Mouse (Mus musculus): ENCODE measurements at regions not wholly inside any gene's neighbourhood (a gene's known extent, or its start where the extent isn't known, plus 50 kb on each side); places are given as distances from the start of the nearest gene placed in this dataset.

DNA sequence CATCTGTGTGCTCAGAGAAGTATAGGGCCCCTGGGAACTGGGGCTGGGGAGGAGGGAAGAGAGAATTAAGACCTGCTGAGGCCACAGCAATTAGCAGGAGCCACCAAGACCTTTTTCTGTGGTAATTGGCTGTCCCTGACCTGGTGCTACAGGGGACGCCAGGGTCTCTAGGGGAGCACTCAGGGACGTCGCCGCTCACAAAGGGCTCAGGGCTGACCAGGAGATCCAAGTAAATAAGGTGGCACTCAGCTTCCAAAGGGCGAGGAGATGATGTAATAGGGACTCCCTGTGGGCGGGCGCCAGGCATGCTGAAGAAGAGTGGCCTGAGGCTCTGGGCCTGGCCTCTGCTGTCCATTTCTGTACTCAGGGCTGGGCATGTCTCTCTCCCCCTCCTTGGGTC is 363.2 kb upstream of the 3110018I06Rik start:
- Histone ChIP-seq H3K27me3 (ENCODE audit: control insufficient read depth, insufficient read depth, low read depth, low read length) (no peaks in the 10 kb centered on the region), H3K4me3 (ENCODE audit: low read length) (no peak overlapping the region), H3K4me2 (ENCODE audit: low read depth, low read length) (no peak overlapping the region), H3K4me1 (replicated peaks; ENCODE audit: control insufficient read depth, insufficient read depth, low read length) (no peaks in the 10 kb centered on the region), H3K36me3 (ENCODE audit: control insufficient read depth, insufficient read depth, low read length) (no peaks in the 10 kb centered on the region), H3K9ac (ENCODE audit: low read length) (no peak overlapping the region), H3K27ac (ENCODE audit: low read length) (no peak overlapping the region), H3K9me3 (ENCODE audit: control insufficient read depth, low read length) (no peaks in the 10 kb centered on the region)
- WGBS: 44% methylated on average over 7 of the region's 7 CpGs
- no peak for ATAC-seq (ENCODE audit: low read depth)

DNA sequence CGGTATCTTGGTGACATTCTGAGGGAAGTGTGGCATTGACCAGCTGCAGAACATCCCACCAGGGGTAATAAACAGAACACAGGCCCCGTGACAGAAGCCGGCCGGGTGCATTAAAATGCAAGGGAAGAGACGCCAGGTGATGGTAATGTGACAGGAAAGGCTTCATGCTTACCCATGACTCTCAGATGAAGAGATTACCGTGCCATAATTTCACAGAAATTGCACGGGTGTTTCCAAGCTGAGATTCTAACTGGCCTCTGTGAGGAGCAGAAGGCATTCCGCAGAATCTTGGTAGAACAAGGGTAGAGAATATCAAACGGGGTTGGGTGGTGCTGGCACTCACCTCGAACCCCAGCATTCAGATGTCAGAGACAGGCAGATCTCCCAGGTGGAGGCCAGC is 362.4 kb upstream of the 3110018I06Rik start:
- H3K36me3 ChIP-seq (ENCODE audit: control insufficient read depth, insufficient read depth, low read length): no peaks in the 10 kb centered on the region
- no peak overlapping the region for H3K9ac ChIP-seq (ENCODE audit: low read length)
- no peak for ATAC-seq (ENCODE audit: low read depth)
- WGBS: 75% methylated on average over 10 of the region's 10 CpGs
- H3K4me3 ChIP-seq (ENCODE audit: low read length): no peak overlapping the region
- no peaks in the 10 kb centered on the region for H3K4me1 ChIP-seq (replicated peaks; ENCODE audit: control insufficient read depth, insufficient read depth, low read length)
- no peak overlapping the region for H3K4me2 ChIP-seq (ENCODE audit: low read depth, low read length)
- no peaks in the 10 kb centered on the region for H3K27me3 ChIP-seq (ENCODE audit: control insufficient read depth, insufficient read depth, low read depth, low read length)
- H3K9me3 ChIP-seq (ENCODE audit: control insufficient read depth, low read length): no peaks in the 10 kb centered on the region
- H3K27ac ChIP-seq (ENCODE audit: low read length): no peak overlapping the region

DNA sequence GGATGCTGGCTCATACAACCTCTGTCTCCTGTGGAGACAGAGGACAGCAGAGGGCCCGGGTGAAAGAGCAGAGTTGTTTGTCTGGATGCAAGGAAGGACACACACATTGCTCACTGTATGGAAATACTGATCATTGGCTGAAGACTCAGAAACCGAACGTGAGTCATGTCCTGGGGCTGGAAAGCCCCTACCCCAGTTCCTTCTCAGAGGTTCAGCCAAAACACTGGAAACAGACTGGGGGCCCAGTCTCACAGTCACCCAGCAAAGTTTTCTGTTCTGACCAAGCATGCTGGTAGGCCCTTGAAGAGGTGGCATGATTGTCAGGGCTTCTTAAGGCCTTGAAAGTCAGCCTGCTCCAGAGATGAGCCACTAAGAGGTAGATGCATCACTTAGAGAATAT is 360.8 kb upstream of the 3110018I06Rik start:
- no peak overlapping the region for H3K4me2 ChIP-seq (ENCODE audit: low read depth, low read length)
- no peaks in the 10 kb centered on the region for H3K4me1 ChIP-seq (replicated peaks; ENCODE audit: control insufficient read depth, insufficient read depth, low read length)
- H3K9ac ChIP-seq (ENCODE audit: low read length): no peak overlapping the region
- H3K9me3 ChIP-seq (ENCODE audit: control insufficient read depth, low read length): no peaks in the 10 kb centered on the region
- no peak overlapping the region for H3K27ac ChIP-seq (ENCODE audit: low read length)
- WGBS: 69% methylated on average over 3 of the region's 3 CpGs
- ATAC-seq (ENCODE audit: low read depth): no peak
- H3K27me3 ChIP-seq (ENCODE audit: control insufficient read depth, insufficient read depth, low read depth, low read length): no peaks in the 10 kb centered on the region
- no peaks in the 10 kb centered on the region for H3K36me3 ChIP-seq (ENCODE audit: control insufficient read depth, insufficient read depth, low read length)
- H3K4me3 ChIP-seq (ENCODE audit: low read length): no peak overlapping the region

DNA sequence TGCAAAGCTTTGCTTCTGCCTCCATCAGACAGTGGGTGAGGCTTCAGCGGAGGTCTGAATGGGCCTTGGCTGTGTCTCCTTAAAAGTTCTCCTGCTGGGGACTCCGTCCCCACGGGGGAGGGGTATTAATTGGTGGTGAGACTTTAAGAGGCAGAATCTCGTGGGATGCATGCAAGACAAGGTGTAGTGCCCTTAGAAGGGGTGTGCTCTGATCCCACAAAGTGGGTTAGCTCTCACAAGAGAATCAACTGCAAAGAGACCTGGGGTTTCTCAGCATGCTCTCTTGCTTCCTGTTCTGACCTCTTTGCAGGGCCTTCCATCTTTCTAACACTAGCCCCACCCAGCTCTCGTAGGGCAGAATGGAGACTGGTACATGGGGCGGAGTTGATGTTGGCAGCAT is 359.2 kb upstream of the 3110018I06Rik start:
- H3K9me3 ChIP-seq (ENCODE audit: control insufficient read depth, low read length): no peaks in the 10 kb centered on the region
- H3K36me3 ChIP-seq (ENCODE audit: control insufficient read depth, insufficient read depth, low read length): no peaks in the 10 kb centered on the region
- no peak for ATAC-seq (ENCODE audit: low read depth)
- H3K27ac ChIP-seq (ENCODE audit: low read length): no peak overlapping the region
- no peak overlapping the region for H3K9ac ChIP-seq (ENCODE audit: low read length)
- no peak overlapping the region for H3K4me2 ChIP-seq (ENCODE audit: low read depth, low read length)
- 59% methylated on average over 6 of the region's 6 CpGs for WGBS
- no peaks in the 10 kb centered on the region for H3K27me3 ChIP-seq (ENCODE audit: control insufficient read depth, insufficient read depth, low read depth, low read length)
- H3K4me1 ChIP-seq (replicated peaks; ENCODE audit: control insufficient read depth, insufficient read depth, low read length): no peaks in the 10 kb centered on the region
- H3K4me3 ChIP-seq (ENCODE audit: low read length): no peak overlapping the region

DNA sequence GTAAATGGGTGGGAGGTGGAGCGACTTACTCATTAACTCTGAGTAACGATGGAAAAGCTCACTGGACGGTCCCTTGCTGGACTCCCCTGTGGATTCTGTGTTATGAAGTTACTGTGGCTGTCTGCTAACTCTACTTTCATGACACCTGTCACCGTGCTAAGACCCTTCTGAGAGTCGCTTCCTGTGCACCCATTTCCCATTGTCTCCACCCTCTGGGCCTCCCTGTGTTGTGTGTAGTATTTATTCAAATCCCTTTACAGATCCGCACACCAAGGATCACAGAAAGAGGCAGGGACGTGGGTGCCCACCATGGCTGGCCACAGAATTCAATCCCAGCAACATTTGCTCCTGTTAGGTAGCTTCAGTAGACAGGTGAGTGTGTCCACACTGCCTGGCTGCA is 357.1 kb upstream of the 3110018I06Rik start:
- H3K36me3 ChIP-seq (ENCODE audit: control insufficient read depth, insufficient read depth, low read length): no peaks in the 10 kb centered on the region
- H3K4me3 ChIP-seq (ENCODE audit: low read length): no peak overlapping the region
- WGBS: 69% methylated on average over 7 of the region's 7 CpGs
- no peak for ATAC-seq (ENCODE audit: low read depth)
- H3K27ac ChIP-seq (ENCODE audit: low read length): no peak overlapping the region
- no peaks in the 10 kb centered on the region for H3K9me3 ChIP-seq (ENCODE audit: control insufficient read depth, low read length)
- no peak overlapping the region for H3K4me2 ChIP-seq (ENCODE audit: low read depth, low read length)
- H3K9ac ChIP-seq (ENCODE audit: low read length): no peak overlapping the region
- H3K27me3 ChIP-seq (ENCODE audit: control insufficient read depth, insufficient read depth, low read depth, low read length): no peaks in the 10 kb centered on the region
- no peaks in the 10 kb centered on the region for H3K4me1 ChIP-seq (replicated peaks; ENCODE audit: control insufficient read depth, insufficient read depth, low read length)

DNA sequence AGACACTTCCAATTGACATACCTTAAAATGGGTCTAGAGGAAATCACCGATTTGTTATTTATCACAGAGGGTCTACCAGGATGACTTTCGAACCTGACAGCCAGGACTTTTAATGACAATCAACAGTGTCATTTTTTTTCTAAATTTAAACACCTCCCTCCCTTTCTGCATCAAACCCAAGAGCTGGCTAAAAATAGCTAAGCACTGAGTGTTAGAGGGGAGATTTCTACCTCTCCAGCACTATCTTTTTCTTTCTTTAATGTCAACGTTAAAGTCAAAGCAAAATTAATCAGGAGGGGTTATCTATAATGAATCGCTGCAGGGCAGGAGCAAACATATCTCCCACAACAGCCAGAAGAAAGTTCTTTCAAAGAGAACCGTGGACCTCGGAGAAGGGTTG is 356.6 kb upstream of the 3110018I06Rik start:
- H3K27ac ChIP-seq (ENCODE audit: low read length): no peak overlapping the region
- no peak overlapping the region for H3K4me2 ChIP-seq (ENCODE audit: low read depth, low read length)
- no peaks in the 10 kb centered on the region for H3K36me3 ChIP-seq (ENCODE audit: control insufficient read depth, insufficient read depth, low read length)
- no peak for ATAC-seq (ENCODE audit: low read depth)
- H3K4me3 ChIP-seq (ENCODE audit: low read length): no peak overlapping the region
- H3K27me3 ChIP-seq (ENCODE audit: control insufficient read depth, insufficient read depth, low read depth, low read length): no peaks in the 10 kb centered on the region
- 45% methylated on average over 6 of the region's 6 CpGs for WGBS
- no peaks in the 10 kb centered on the region for H3K4me1 ChIP-seq (replicated peaks; ENCODE audit: control insufficient read depth, insufficient read depth, low read length)
- no peaks in the 10 kb centered on the region for H3K9me3 ChIP-seq (ENCODE audit: control insufficient read depth, low read length)
- H3K9ac ChIP-seq (ENCODE audit: low read length): no peak overlapping the region

DNA sequence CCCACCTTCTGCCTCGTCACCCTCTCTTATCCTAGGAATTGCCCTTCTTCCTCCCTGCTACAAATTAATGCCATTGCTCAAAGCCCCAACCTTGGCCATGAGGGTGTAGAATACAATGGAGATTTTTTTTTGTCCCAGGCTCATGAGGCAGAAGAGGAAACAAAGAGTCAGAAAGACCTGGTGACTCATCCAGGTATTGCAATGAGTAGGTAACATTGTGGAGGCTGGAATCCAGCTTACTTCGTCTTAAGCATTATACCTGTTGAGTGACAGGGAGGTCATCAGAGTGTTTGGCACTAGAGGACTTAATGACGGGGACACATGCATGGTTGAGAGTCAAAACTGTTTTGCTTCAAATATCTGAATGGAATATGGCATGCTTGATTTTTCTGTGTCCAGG is 355.9 kb upstream of the 3110018I06Rik start:
- Histone ChIP-seq H3K9me3 (ENCODE audit: control insufficient read depth, low read length) (no peaks in the 10 kb centered on the region), H3K36me3 (ENCODE audit: control insufficient read depth, insufficient read depth, low read length) (no peaks in the 10 kb centered on the region), H3K27ac (ENCODE audit: low read length) (no peak overlapping the region), H3K4me2 (ENCODE audit: low read depth, low read length) (no peak overlapping the region), H3K27me3 (ENCODE audit: control insufficient read depth, insufficient read depth, low read depth, low read length) (no peaks in the 10 kb centered on the region), H3K4me1 (replicated peaks; ENCODE audit: control insufficient read depth, insufficient read depth, low read length) (no peaks in the 10 kb centered on the region), H3K4me3 (ENCODE audit: low read length) (no peak overlapping the region), H3K9ac (ENCODE audit: low read length) (no peak overlapping the region)
- no peak for ATAC-seq (ENCODE audit: low read depth)
- WGBS: 51% methylated on average over 3 of the region's 3 CpGs

DNA sequence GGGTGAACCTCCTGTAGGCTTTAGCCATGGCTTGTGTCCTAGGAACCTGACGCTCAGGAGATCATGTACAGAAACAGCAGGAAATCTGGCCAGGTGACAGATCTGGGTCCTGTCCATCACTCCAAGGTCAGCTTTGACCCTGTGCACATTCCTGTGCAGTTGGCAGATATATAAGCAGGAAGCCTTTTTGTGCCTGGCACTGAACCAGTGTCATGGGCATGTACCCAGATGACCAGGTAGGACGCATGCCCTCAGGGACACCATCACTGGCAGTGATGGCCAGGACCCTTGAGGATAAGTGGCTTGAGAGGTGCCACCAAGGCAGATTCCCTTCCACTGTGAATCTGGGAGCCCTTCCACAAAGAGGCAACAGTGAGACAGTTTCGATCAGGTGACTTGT is 354.1 kb upstream of the 3110018I06Rik start:
- Histone ChIP-seq H3K27ac (ENCODE audit: low read length) (no peak overlapping the region), H3K27me3 (ENCODE audit: control insufficient read depth, insufficient read depth, low read depth, low read length) (no peaks in the 10 kb centered on the region), H3K9me3 (ENCODE audit: control insufficient read depth, low read length) (no peaks in the 10 kb centered on the region), H3K36me3 (ENCODE audit: control insufficient read depth, insufficient read depth, low read length) (no peaks in the 10 kb centered on the region), H3K9ac (ENCODE audit: low read length) (no peak overlapping the region), H3K4me3 (ENCODE audit: low read length) (no peak overlapping the region), H3K4me2 (ENCODE audit: low read depth, low read length) (no peak overlapping the region), H3K4me1 (replicated peaks; ENCODE audit: control insufficient read depth, insufficient read depth, low read length) (no peaks in the 10 kb centered on the region)
- 86% methylated on average over 3 of the region's 3 CpGs for WGBS
- no peak for ATAC-seq (ENCODE audit: low read depth)

DNA sequence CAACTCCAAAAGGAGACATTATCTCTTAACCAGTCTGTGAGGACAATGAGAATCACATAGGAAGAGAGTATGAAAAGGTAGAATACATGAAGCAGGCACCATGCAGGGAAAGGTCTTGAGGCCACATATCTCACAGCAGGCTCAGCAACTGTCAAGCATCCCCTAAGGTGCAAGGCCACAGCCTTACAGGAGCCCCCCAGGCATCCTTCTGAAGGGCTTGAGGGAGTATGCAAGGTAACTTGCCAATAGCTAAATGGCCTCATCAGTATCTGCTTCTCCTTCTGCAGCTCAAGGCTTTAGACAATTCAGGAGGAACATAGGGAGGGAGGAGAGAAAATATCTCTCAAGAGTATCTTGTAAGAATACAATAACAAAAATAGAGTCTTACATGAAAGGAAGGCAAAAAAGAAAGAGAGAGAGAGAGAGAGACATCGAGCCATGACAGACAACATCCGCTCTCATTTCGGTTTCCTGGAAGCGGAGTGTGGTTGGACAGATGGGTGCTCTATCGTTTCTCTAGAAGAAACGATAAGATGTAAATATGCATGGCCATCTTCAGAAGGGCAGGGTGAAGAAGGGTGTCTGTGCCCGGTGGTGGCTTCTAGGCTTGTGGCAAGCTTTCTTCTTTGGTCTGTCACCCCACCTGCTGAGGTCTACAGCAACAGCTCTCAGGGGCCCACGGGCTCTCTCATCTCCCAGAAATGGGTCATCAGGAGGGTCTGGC is 349.6 kb upstream of the 3110018I06Rik start:
- H3K4me2 ChIP-seq (ENCODE audit: low read depth, low read length): no peak overlapping the region
- no peak for ATAC-seq (ENCODE audit: low read depth)
- no peaks in the 10 kb centered on the region for H3K4me1 ChIP-seq (replicated peaks; ENCODE audit: control insufficient read depth, insufficient read depth, low read length)
- no peak overlapping the region for H3K4me3 ChIP-seq (ENCODE audit: low read length)
- H3K36me3 ChIP-seq (ENCODE audit: control insufficient read depth, insufficient read depth, low read length): no peaks in the 10 kb centered on the region
- no peak overlapping the region for H3K9ac ChIP-seq (ENCODE audit: low read length)
- H3K9me3 ChIP-seq (ENCODE audit: control insufficient read depth, low read length): no peaks in the 10 kb centered on the region
- no peaks in the 10 kb centered on the region for H3K27me3 ChIP-seq (ENCODE audit: control insufficient read depth, insufficient read depth, low read depth, low read length)
- WGBS: 85% methylated on average over 8 of the region's 8 CpGs
- no peak overlapping the region for H3K27ac ChIP-seq (ENCODE audit: low read length)

Measured in lung, embryonic 16.5 days (tissue).